Mouse (Mus musculus) embryo, embryonic 11 days (tissue): ENCODE results near the gene Ptprj.
"Not testable (repeated sequence)": the region's sequence is repeated elsewhere in the genome, so short reads cannot be mapped to it uniquely, and the experiment has no call there.

ENCODE experiments used
- DNase-seq: peaks from one replicate; pipeline ENCODE4 v3.0.0-alpha.2; 2015

Gene Ptprj

GRCm38 (mm10) chr2:90476319-90476718 is 104.1 kb downstream of the Ptprj start:
- DNase-seq, result no peak

GRCm38 (mm10) chr2:90474593-90475405 is 105.6 kb downstream of the Ptprj start:
- DNase-seq, result peak; percentile 93

- no peak for DNase-seq
Measured at GRCm38 (mm10) chr2:90472701-90473100, 107.7 kb downstream of the Ptprj start.

- peak; percentile 9 for DNase-seq
Measured at GRCm38 (mm10) chr2:90470122-90470521, 110.3 kb downstream of the Ptprj start.

GRCm38 (mm10) chr2:90466480-90466879 is 114.0 kb downstream of the Ptprj start:
- DNase-seq, result no peak

- DNase-seq, result no peak
Measured at GRCm38 (mm10) chr2:90463735-90464134, 116.7 kb downstream of the Ptprj start.

GRCm38 (mm10) chr2:90462252-90462651 is 118.2 kb downstream of the Ptprj start:
- no peak for DNase-seq

GRCm38 (mm10) chr2:90457946-90458345 is 122.5 kb downstream of the Ptprj start:
- DNase-seq, result no peak

- DNase-seq, result no peak
Measured at GRCm38 (mm10) chr2:90452380-90452779, 128.1 kb downstream of the Ptprj start.

- DNase-seq, result no peak
Measured at GRCm38 (mm10) chr2:90448967-90449740, 131.3 kb downstream of the Ptprj start.

- DNase-seq, result no peak
Measured at GRCm38 (mm10) chr2:90443811-90444210, 136.6 kb downstream of the Ptprj start.

GRCm38 (mm10) chr2:90441811-90442210 is 138.6 kb downstream of the Ptprj start:
- DNase-seq, result not testable (repeated sequence)

- DNase-seq, result not testable (repeated sequence)
Measured at GRCm38 (mm10) chr2:90440169-90440568, 140.3 kb downstream of the Ptprj start.

- DNase-seq, result not testable (repeated sequence)
Measured at GRCm38 (mm10) chr2:90437453-90437852, 143.0 kb downstream of the Ptprj start.

- not testable (repeated sequence) for DNase-seq
Measured at GRCm38 (mm10) chr2:90429782-90430181, 150.7 kb downstream of the Ptprj start.

- not testable (repeated sequence) for DNase-seq
Measured at GRCm38 (mm10) chr2:90428988-90429717, 151.3 kb downstream of the Ptprj start.

- not testable (repeated sequence) for DNase-seq
Measured at GRCm38 (mm10) chr2:90424937-90425336, 155.5 kb downstream of the Ptprj start.

GRCm38 (mm10) chr2:90422282-90422681 is 158.2 kb downstream of the Ptprj start:
- not testable (repeated sequence) for DNase-seq

- DNase-seq, result not testable (repeated sequence)
Measured at GRCm38 (mm10) chr2:90414110-90414821, 166.2 kb downstream of the Ptprj start.

- not testable (repeated sequence) for DNase-seq
Measured at GRCm38 (mm10) chr2:90398633-90399107, 181.8 kb downstream of the Ptprj start, which contains the start of gene Olfr1274-ps. Olfr1274-ps (plus strand) TSS chr2:90398683.
